Mouse (Mus musculus): ENCODE results near the gene Dusp7. TPM values are rescaled to one million over a fixed set of nuclear protein-coding genes. Genes with fewer than 3 reads are reported as not detected.
A peak's percentile ranks its signal among the peaks of the same experiment; 100 is the strongest.

The Dusp7 gene
- total RNA-seq, 1 experiment from 2014 or later: 22.0 TPM

GRCm38 (mm10) chr9:106410086-106410650, 41.7 kb downstream of the Dusp7 start:
- no peak for ATAC-seq (ENCODE audit: extremely low read depth, insufficient number of reproducible peaks, low FRiP score, poor library complexity, severe bottlenecking)

- peak; percentile 29; the same call in 1 of the 2 replicates for ATAC-seq (ENCODE audit: extremely low read depth, insufficient number of reproducible peaks, low FRiP score, poor library complexity, severe bottlenecking)
These were observed 42.7 kb downstream of the Dusp7 start for GRCm38 (mm10) chr9:106411091-106411594.

- no peak for ATAC-seq (ENCODE audit: extremely low read depth, insufficient number of reproducible peaks, low FRiP score, poor library complexity, severe bottlenecking)
These were observed 43.3 kb downstream of the Dusp7 start for GRCm38 (mm10) chr9:106411729-106412128.

GRCm38 (mm10) chr9:106412210-106412609, 43.8 kb downstream of the Dusp7 start:
- ATAC-seq (ENCODE audit: extremely low read depth, insufficient number of reproducible peaks, low FRiP score, poor library complexity, severe bottlenecking): no peak

- no peak for ATAC-seq (ENCODE audit: extremely low read depth, insufficient number of reproducible peaks, low FRiP score, poor library complexity, severe bottlenecking)
These were observed 45.2 kb downstream of the Dusp7 start for GRCm38 (mm10) chr9:106413606-106414005.

- no peak for ATAC-seq (ENCODE audit: extremely low read depth, insufficient number of reproducible peaks, low FRiP score, poor library complexity, severe bottlenecking)
These were observed 48.4 kb downstream of the Dusp7 start for GRCm38 (mm10) chr9:106416826-106417225.

GRCm38 (mm10) chr9:106417841-106418625, 49.6 kb downstream of the Dusp7 start:
- ATAC-seq (ENCODE audit: extremely low read depth, insufficient number of reproducible peaks, low FRiP score, poor library complexity, severe bottlenecking): no peak

- ATAC-seq (ENCODE audit: extremely low read depth, insufficient number of reproducible peaks, low FRiP score, poor library complexity, severe bottlenecking): no peak
These were observed 52.2 kb downstream of the Dusp7 start for GRCm38 (mm10) chr9:106420608-106421007.

GRCm38 (mm10) chr9:106421033-106421864, 52.8 kb downstream of the Dusp7 start:
- ATAC-seq (ENCODE audit: extremely low read depth, insufficient number of reproducible peaks, low FRiP score, poor library complexity, severe bottlenecking): no peak

GRCm38 (mm10) chr9:106421865-106422160, 53.4 kb downstream of the Dusp7 start:
- peak; percentile 84 for ATAC-seq (ENCODE audit: extremely low read depth, insufficient number of reproducible peaks, low FRiP score, poor library complexity, severe bottlenecking)

Other genes starting within 250 kb of the Dusp7 start
- gene Glyctk, start 210.5 kb upstream of the Dusp7 start, total RNA-seq (2017): 3.7 and 4.2 TPM in 2 replicates
- gene Wdr82, start 197.7 kb upstream of the Dusp7 start, total RNA-seq (2017): 69.2 and 80.1 TPM in 2 replicates
- gene Ppm1m, start 168.9 kb upstream of the Dusp7 start, total RNA-seq (2017): 48.0 and 59.0 TPM in 2 replicates
- 102 and 111 TPM in 2 replicates for gene Twf2, start 165.5 kb upstream of the Dusp7 start, total RNA-seq (2017)
- gene Tlr9, start 146.0 kb upstream of the Dusp7 start, total RNA-seq (2017): 14.5 and 14.8 TPM in 2 replicates
- 78.1 and 87.3 TPM in 2 replicates for gene Alas1, start 120.0 kb upstream of the Dusp7 start, total RNA-seq (2017)
- gene Poc1a, start 87.6 kb upstream of the Dusp7 start, total RNA-seq (2017): 0.98 and 1.4 TPM in 2 replicates
- gene Rpl29, start 60.8 kb downstream of the Dusp7 start, total RNA-seq (2017): 440 and 528 TPM in 2 replicates
- 5.2 and 5.9 TPM in 2 replicates for gene Acy1, start 69.7 kb downstream of the Dusp7 start, total RNA-seq (2017)
- gene Abhd14b, start 78.8 kb downstream of the Dusp7 start, total RNA-seq (2017): 3.2 and 3.3 TPM in 2 replicates
- 2.2 and 3.3 TPM in 2 replicates for gene Abhd14a, start 79.0 kb downstream of the Dusp7 start, total RNA-seq (2017)
- 1.2 and 5.2 TPM in 2 replicates for gene Pcbp4, start 84.7 kb downstream of the Dusp7 start, total RNA-seq (2017)
- not detected in 2 replicates for gene Gpr62, start 97.3 kb downstream of the Dusp7 start, total RNA-seq (2017)
- gene Rrp9, start 107.3 kb downstream of the Dusp7 start, total RNA-seq (2017): 18.7 and 27.8 TPM in 2 replicates
- gene Parp3, start 108.3 kb downstream of the Dusp7 start, total RNA-seq (2017): 49.8 and 53.4 TPM in 2 replicates
- not detected in 2 replicates for gene Iqcf1, start 131.3 kb downstream of the Dusp7 start, total RNA-seq (2017)
- not detected in 2 replicates for gene Iqcf5, start 145.9 kb downstream of the Dusp7 start, total RNA-seq (2017)
- gene Iqcf3, start 193.0 kb downstream of the Dusp7 start, total RNA-seq (2017): not detected in 2 replicates
- gene Iqcf4, start 202.4 kb downstream of the Dusp7 start, total RNA-seq (2017): not detected in 2 replicates